Mouse (Mus musculus): Measurements from ENCODE around the gene Rpl27. TPM values are rescaled to one million over a fixed set of nuclear protein-coding genes. Genes with fewer than 3 reads are reported as not detected.

Gene Rpl27
- polyA plus RNA-seq (2014; fragmentation: Nextera tagmentation; extraction: Ambion mirVana), result 248 and 297 TPM in 2 replicates

- H3K4me3 ChIP-seq (replicated peaks; ENCODE audit: low read length), result peak within 1 kb of the TSS; percentile 77
- H3K9me3 ChIP-seq (ENCODE audit: control insufficient read depth, low read length), result no peaks in the 10 kb centered on the region
- H3K4me1 ChIP-seq (replicated peaks; ENCODE audit: control insufficient read depth, insufficient read depth, low read length), result peaks cover 14% of the 10 kb centered on the region
- peak within 1 kb of the TSS; percentile 93 for H3K9ac ChIP-seq
- H3K27me3 ChIP-seq (ENCODE audit: control insufficient read depth, insufficient read depth, low read length), result no peaks in the 10 kb centered on the region
- peak; percentile 100 for ATAC-seq (ENCODE audit: low FRiP score)
- peak within 1 kb of the TSS; percentile 97 for H3K4me2 ChIP-seq (replicated peaks)
- H3K36me3 ChIP-seq (replicated peaks; ENCODE audit: control insufficient read depth, insufficient read depth), result peaks cover 31% of the 10 kb centered on the region
- DNase-seq (ENCODE audit: low spot score), result peak; percentile 98
- 0% methylated on average over 42 of the region's 42 CpGs for WGBS
- H3K27ac ChIP-seq, result peak within 1 kb of the TSS; percentile 94
Measured at GRCm38 (mm10) chr11:101442127-101442693, at the start of gene Rpl27. Gene Rpl27 (plus strand): TSS chr11:101442298.

GRCm38 (mm10) chr11:101395110-101395509 is 47.0 kb upstream of the Rpl27 start:
- Histone ChIP-seq H3K36me3 (replicated peaks; ENCODE audit: control insufficient read depth, insufficient read depth) (no peaks in the 10 kb centered on the region), H3K4me2 (replicated peaks) (no peak overlapping the region), H3K4me3 (replicated peaks; ENCODE audit: low read length) (no peak overlapping the region), H3K27me3 (ENCODE audit: control insufficient read depth, insufficient read depth, low read length) (no peaks in the 10 kb centered on the region), H3K4me1 (replicated peaks; ENCODE audit: control insufficient read depth, insufficient read depth, low read length) (no peaks in the 10 kb centered on the region), H3K9me3 (ENCODE audit: control insufficient read depth, low read length) (no peaks in the 10 kb centered on the region), H3K9ac (no peak overlapping the region), H3K27ac (no peak overlapping the region)
- 6% methylated on average over 8 of the region's 8 CpGs for WGBS
- ATAC-seq (ENCODE audit: low FRiP score) (no peak), DNase-seq (ENCODE audit: low spot score) (peak; percentile 78)

- ATAC-seq (ENCODE audit: low FRiP score), result no peak
- DNase-seq (ENCODE audit: low spot score), result no peak
- Histone ChIP-seq H3K4me3 (replicated peaks; ENCODE audit: low read length) (no peak overlapping the region), H3K4me1 (replicated peaks; ENCODE audit: control insufficient read depth, insufficient read depth, low read length) (peaks cover 6% of the 10 kb centered on the region; the same call in 1 of the 2 replicates), H3K4me2 (replicated peaks) (no peak overlapping the region), H3K27me3 (ENCODE audit: control insufficient read depth, insufficient read depth, low read length) (no peaks in the 10 kb centered on the region), H3K36me3 (replicated peaks; ENCODE audit: control insufficient read depth, insufficient read depth) (peaks cover 35% of the 10 kb centered on the region), H3K9me3 (ENCODE audit: control insufficient read depth, low read length) (no peaks in the 10 kb centered on the region), H3K27ac (no peak overlapping the region), H3K9ac (no peak overlapping the region)
- 78% methylated on average over 2 of the region's 2 CpGs for WGBS
Measured at GRCm38 (mm10) chr11:101415306-101415705, 26.8 kb upstream of the Rpl27 start.

GRCm38 (mm10) chr11:101416433-101417100 is 25.5 kb upstream of the Rpl27 start:
- H3K36me3 ChIP-seq (replicated peaks; ENCODE audit: control insufficient read depth, insufficient read depth), result peaks cover 23% of the 10 kb centered on the region
- H3K27ac ChIP-seq, result peak overlapping the region; percentile 80
- peak; percentile 12; the same call in 1 of the 2 replicates for ATAC-seq (ENCODE audit: low FRiP score)
- H3K9ac ChIP-seq, result peak overlapping the region; percentile 77
- peak overlapping the region; percentile 55 for H3K4me2 ChIP-seq (replicated peaks)
- H3K4me3 ChIP-seq (replicated peaks; ENCODE audit: low read length), result peak overlapping the region; percentile 63
- no peaks in the 10 kb centered on the region for H3K27me3 ChIP-seq (ENCODE audit: control insufficient read depth, insufficient read depth, low read length)
- H3K4me1 ChIP-seq (replicated peaks; ENCODE audit: control insufficient read depth, insufficient read depth, low read length), result peaks cover 6% of the 10 kb centered on the region; the same call in 1 of the 2 replicates
- DNase-seq (ENCODE audit: low spot score), result no peak
- 2% methylated on average over 11 of the region's 11 CpGs for WGBS
- H3K9me3 ChIP-seq (ENCODE audit: control insufficient read depth, low read length), result no peaks in the 10 kb centered on the region

GRCm38 (mm10) chr11:101417101-101417855 is 24.8 kb upstream of the Rpl27 start, which contains the start of gene Aarsd1:
Gene Aarsd1 (minus strand): TSS chr11:101417615.
- peak within 1 kb of the TSS; percentile 80 for H3K27ac ChIP-seq
- ATAC-seq (ENCODE audit: low FRiP score) (peak; percentile 82), DNase-seq (ENCODE audit: low spot score) (peak; percentile 90)
- WGBS, result under 1% methylated on average over 45 of the region's 45 CpGs
- peak within 1 kb of the TSS; percentile 63 for H3K4me3 ChIP-seq (replicated peaks; ENCODE audit: low read length)
- peaks cover 6% of the 10 kb centered on the region; the same call in 1 of the 2 replicates for H3K4me1 ChIP-seq (replicated peaks; ENCODE audit: control insufficient read depth, insufficient read depth, low read length)
- peak within 1 kb of the TSS; percentile 77 for H3K9ac ChIP-seq
- H3K4me2 ChIP-seq (replicated peaks), result peak within 1 kb of the TSS; percentile 55
- peaks cover 18% of the 10 kb centered on the region for H3K36me3 ChIP-seq (replicated peaks; ENCODE audit: control insufficient read depth, insufficient read depth)
- H3K9me3 ChIP-seq (ENCODE audit: control insufficient read depth, low read length), result no peaks in the 10 kb centered on the region
- H3K27me3 ChIP-seq (ENCODE audit: control insufficient read depth, insufficient read depth, low read length), result no peaks in the 10 kb centered on the region

GRCm38 (mm10) chr11:101418991-101419390 is 23.1 kb upstream of the Rpl27 start:
- no peaks in the 10 kb centered on the region for H3K27me3 ChIP-seq (ENCODE audit: control insufficient read depth, insufficient read depth, low read length)
- H3K9me3 ChIP-seq (ENCODE audit: control insufficient read depth, low read length), result no peaks in the 10 kb centered on the region
- ATAC-seq (ENCODE audit: low FRiP score) (no peak), DNase-seq (ENCODE audit: low spot score) (no peak)
- no peak overlapping the region for H3K27ac ChIP-seq
- H3K4me2 ChIP-seq (replicated peaks), result no peak overlapping the region
- 58% methylated on average over 6 of the region's 6 CpGs for WGBS
- H3K4me1 ChIP-seq (replicated peaks; ENCODE audit: control insufficient read depth, insufficient read depth, low read length), result peaks cover 8% of the 10 kb centered on the region
- H3K4me3 ChIP-seq (replicated peaks; ENCODE audit: low read length), result no peak overlapping the region
- H3K36me3 ChIP-seq (replicated peaks; ENCODE audit: control insufficient read depth, insufficient read depth), result peaks cover 2% of the 10 kb centered on the region
- no peak overlapping the region for H3K9ac ChIP-seq

GRCm38 (mm10) chr11:101419610-101420009 is 22.5 kb upstream of the Rpl27 start:
- ATAC-seq (ENCODE audit: low FRiP score) (no peak), DNase-seq (ENCODE audit: low spot score) (no peak)
- H3K4me1 ChIP-seq (replicated peaks; ENCODE audit: control insufficient read depth, insufficient read depth, low read length), result peaks cover 12% of the 10 kb centered on the region
- no peaks in the 10 kb centered on the region for H3K27me3 ChIP-seq (ENCODE audit: control insufficient read depth, insufficient read depth, low read length)
- WGBS, result 35% methylated on average over 3 of the region's 3 CpGs
- H3K36me3 ChIP-seq (replicated peaks; ENCODE audit: control insufficient read depth, insufficient read depth), result no peaks in the 10 kb centered on the region
- H3K9ac ChIP-seq, result no peak overlapping the region
- H3K9me3 ChIP-seq (ENCODE audit: control insufficient read depth, low read length), result no peaks in the 10 kb centered on the region
- H3K27ac ChIP-seq, result no peak overlapping the region
- no peak overlapping the region for H3K4me3 ChIP-seq (replicated peaks; ENCODE audit: low read length)
- H3K4me2 ChIP-seq (replicated peaks), result no peak overlapping the region

- Histone ChIP-seq H3K4me3 (replicated peaks; ENCODE audit: low read length) (no peak overlapping the region), H3K36me3 (replicated peaks; ENCODE audit: control insufficient read depth, insufficient read depth) (no peaks in the 10 kb centered on the region), H3K4me2 (replicated peaks) (no peak overlapping the region), H3K27me3 (ENCODE audit: control insufficient read depth, insufficient read depth, low read length) (no peaks in the 10 kb centered on the region), H3K4me1 (replicated peaks; ENCODE audit: control insufficient read depth, insufficient read depth, low read length) (peaks cover 12% of the 10 kb centered on the region), H3K27ac (no peak overlapping the region), H3K9me3 (ENCODE audit: control insufficient read depth, low read length) (no peaks in the 10 kb centered on the region), H3K9ac (no peak overlapping the region)
- ATAC-seq (ENCODE audit: low FRiP score) (no peak), DNase-seq (ENCODE audit: low spot score) (no peak)
- 89% methylated on average over 5 of the region's 5 CpGs for WGBS
Measured at GRCm38 (mm10) chr11:101420148-101420547, 21.9 kb upstream of the Rpl27 start.

Measured in hindbrain, embryonic 14.5 days (tissue).